Mouse (Mus musculus) stomach, postnatal 0 days (tissue): ENCODE data around the gene Trim16. TPM values are rescaled to one million over a fixed set of nuclear protein-coding genes. Genes with fewer than 3 reads are reported as not detected.

Source experiments
- ATAC-seq: fragments of 200-750 bp; cut with Nextera tagmentation; 2 replicates; pipeline ENCODE4 v1.8.0; 2017; ENCODE audit not compliant: low FRiP score, low TSS enrichment
- DNase-seq: peaks from one replicate; pipeline ENCODE4 v3.0.0-alpha.2; 2016; ENCODE audit warnings: low spot score
- H3K27ac ChIP-seq: fragments of 300-500 bp; sonication (generic); replicated peaks from 2 replicates; pipeline ENCODE4 v1.5.1; 2014; ENCODE audit warnings: mild to moderate bottlenecking, control low read depth
- H3K27me3 ChIP-seq: fragments of 300-500 bp; sonication (generic); 2 replicates; pipeline ENCODE4 v1.6.1; 2014; ENCODE audit warnings: low read length; ENCODE audit not compliant: control insufficient read depth, insufficient read depth
- H3K36me3 ChIP-seq: fragments of 300-500 bp; sonication (generic); 2 replicates; pipeline ENCODE4 v1.6.1; 2014; ENCODE audit warnings: low read length, mixed read lengths; ENCODE audit not compliant: control insufficient read depth, insufficient read depth
- H3K4me1 ChIP-seq: fragments of 300-500 bp; sonication (generic); replicated peaks from 2 replicates; pipeline ENCODE4 v1.6.1; 2014; ENCODE audit warnings: antibody characterized with exemption; ENCODE audit not compliant: control insufficient read depth, insufficient read depth
- H3K4me2 ChIP-seq: fragments of 300-500 bp; sonication (generic); replicated peaks from 2 replicates; pipeline ENCODE4 v1.6.1; 2014; ENCODE audit warnings: low read depth, mild to moderate bottlenecking, control low read depth, moderate library complexity
- H3K4me3 ChIP-seq: fragments of 300-500 bp; sonication (generic); 2 replicates; pipeline ENCODE4 v1.5.1; 2014; ENCODE audit warnings: low read depth, low read length, control low read depth
- H3K9ac ChIP-seq: fragments of 300-500 bp; sonication (generic); 2 replicates; pipeline ENCODE4 v1.6.1; 2014; ENCODE audit warnings: mild to moderate bottlenecking, low read length, control low read depth, mixed read lengths
- H3K9me3 ChIP-seq: fragments of 300-500 bp; sonication (generic); 2 replicates; pipeline ENCODE4 v1.6.1; 2016; ENCODE audit warnings: low read length; ENCODE audit not compliant: control insufficient read depth
- CTCF ChIP-seq: IDR thresholded peaks from 2 replicates; pipeline ENCODE4 v1.5.1; 2016; ENCODE audit warnings: antibody characterized with exemption, low read depth, mild to moderate bottlenecking, moderate library complexity
- EP300 ChIP-seq: optimal IDR thresholded peaks from 2 replicates; pipeline ENCODE3; 2016; ENCODE audit warnings: antibody characterized with exemption
- WGBS: fragments of 180-500 bp; shearing (Covaris S2); extraction: QIAGEN DNeasy Blood & Tissue Kit; methylation state at CpG from one replicate; pipeline ENCODE4 v1.1.7; 2014; 5-methylcytosine and 5-hydroxymethylcytosine counted together
- polyA plus RNA-seq: library from polyadenylated mRNA; unstranded; fragments of >200 nt; fragmentation: Nextera tagmentation; extraction: Ambion mirVana; gene quantifications from 2 replicates; pipeline ENCODE4 v1.2.1, GENCODE M21; 2015

Gene Trim16
- polyA plus RNA-seq, 1 experiment from 2014 or later, result 23.4 TPM

GRCm38 (mm10) chr11:62875696-62876095 is 55.7 kb downstream of the Trim16 start:
- no peak overlapping the region for H3K4me3 ChIP-seq
- H3K36me3 ChIP-seq, result no peaks in the 10 kb centered on the region
- no peak overlapping the region for H3K27ac ChIP-seq
- H3K9ac ChIP-seq, result no peak overlapping the region
- 77% methylated on average over 1 of the region's 1 CpGs for WGBS
- H3K4me2 ChIP-seq, result no peak overlapping the region
- TF ChIP-seq EP300 (no peak), CTCF (no peak)
- H3K4me1 ChIP-seq, result no peaks in the 10 kb centered on the region
- no peak for ATAC-seq
- no peaks in the 10 kb centered on the region for H3K9me3 ChIP-seq
- DNase-seq, result no peak
- no peaks in the 10 kb centered on the region for H3K27me3 ChIP-seq

- Histone ChIP-seq H3K4me3 (no peak overlapping the region), H3K36me3 (no peaks in the 10 kb centered on the region), H3K27me3 (no peaks in the 10 kb centered on the region), H3K9me3 (no peaks in the 10 kb centered on the region), H3K4me1 (no peaks in the 10 kb centered on the region), H3K4me2 (no peak overlapping the region), H3K9ac (no peak overlapping the region), H3K27ac (no peak overlapping the region)
- TF ChIP-seq EP300 (no peak), CTCF (no peak)
- ATAC-seq (no peak), DNase-seq (no peak)
- WGBS, result 84% methylated on average over 4 of the region's 4 CpGs
Observed at GRCm38 (mm10) chr11:62876445-62876844, 56.4 kb downstream of the Trim16 start.

GRCm38 (mm10) chr11:62877391-62877790 is 57.4 kb downstream of the Trim16 start:
- 59% methylated on average over 1 of the region's 1 CpGs for WGBS
- ATAC-seq (no peak), DNase-seq (no peak)
- no peaks in the 10 kb centered on the region for H3K27me3 ChIP-seq
- H3K4me2 ChIP-seq, result no peak overlapping the region
- no peaks in the 10 kb centered on the region for H3K9me3 ChIP-seq
- TF ChIP-seq EP300, result no peak
- no peak for TF ChIP-seq CTCF
- no peak overlapping the region for H3K4me3 ChIP-seq
- H3K9ac ChIP-seq, result no peak overlapping the region
- H3K27ac ChIP-seq, result no peak overlapping the region
- H3K36me3 ChIP-seq, result no peaks in the 10 kb centered on the region
- no peaks in the 10 kb centered on the region for H3K4me1 ChIP-seq

- peak overlapping the region; percentile 82 for H3K4me3 ChIP-seq
- H3K4me2 ChIP-seq, result peak overlapping the region; percentile 77
- ATAC-seq (no peak), DNase-seq (no peak)
- H3K9me3 ChIP-seq, result no peaks in the 10 kb centered on the region
- no peak for TF ChIP-seq EP300
- no peak for TF ChIP-seq CTCF
- 21% methylated on average over 9 of the region's 9 CpGs for WGBS
- H3K27me3 ChIP-seq, result no peaks in the 10 kb centered on the region
- H3K36me3 ChIP-seq, result no peaks in the 10 kb centered on the region
- H3K4me1 ChIP-seq, result no peaks in the 10 kb centered on the region
- H3K9ac ChIP-seq, result no peak overlapping the region
- no peak overlapping the region for H3K27ac ChIP-seq
Observed at GRCm38 (mm10) chr11:62878728-62879127, 58.7 kb downstream of the Trim16 start.

- Histone ChIP-seq H3K9ac (peak within 1 kb of the TSS; percentile 93), H3K4me1 (no peaks in the 10 kb centered on the region), H3K27ac (peak within 1 kb of the TSS; percentile 90), H3K9me3 (no peaks in the 10 kb centered on the region), H3K4me2 (peak within 1 kb of the TSS; percentile 77), H3K36me3 (no peaks in the 10 kb centered on the region), H3K27me3 (no peaks in the 10 kb centered on the region), H3K4me3 (peak within 1 kb of the TSS; percentile 82)
- TF ChIP-seq EP300 (no peak), CTCF (peak; percentile 1; the same call in 1 of the 2 replicates)
- ATAC-seq (peak; percentile 99), DNase-seq (peak; percentile 100)
- WGBS, result 1% methylated on average over 53 of the region's 55 CpGs
Observed at GRCm38 (mm10) chr11:62879220-62880048, 59.4 kb downstream of the Trim16 start, which contains the start of gene Tvp23b. Tvp23b (plus strand) TSS chr11:62879455.

GRCm38 (mm10) chr11:62883407-62883806 is 63.4 kb downstream of the Trim16 start:
- Histone ChIP-seq H3K4me3 (no peak overlapping the region), H3K27me3 (no peaks in the 10 kb centered on the region), H3K4me1 (no peaks in the 10 kb centered on the region), H3K4me2 (no peak overlapping the region), H3K27ac (no peak overlapping the region), H3K36me3 (no peaks in the 10 kb centered on the region; the same call in 1 of the 2 replicates), H3K9me3 (no peaks in the 10 kb centered on the region), H3K9ac (no peak overlapping the region)
- no peak for TF ChIP-seq CTCF
- no peak for TF ChIP-seq EP300
- DNase-seq (no peak), ATAC-seq (no peak)
- WGBS, result 92% methylated on average over 8 of the region's 8 CpGs
